Comparison of ENCODE assay signal across 8 mouse cellular contexts in the genomic region with DNA sequence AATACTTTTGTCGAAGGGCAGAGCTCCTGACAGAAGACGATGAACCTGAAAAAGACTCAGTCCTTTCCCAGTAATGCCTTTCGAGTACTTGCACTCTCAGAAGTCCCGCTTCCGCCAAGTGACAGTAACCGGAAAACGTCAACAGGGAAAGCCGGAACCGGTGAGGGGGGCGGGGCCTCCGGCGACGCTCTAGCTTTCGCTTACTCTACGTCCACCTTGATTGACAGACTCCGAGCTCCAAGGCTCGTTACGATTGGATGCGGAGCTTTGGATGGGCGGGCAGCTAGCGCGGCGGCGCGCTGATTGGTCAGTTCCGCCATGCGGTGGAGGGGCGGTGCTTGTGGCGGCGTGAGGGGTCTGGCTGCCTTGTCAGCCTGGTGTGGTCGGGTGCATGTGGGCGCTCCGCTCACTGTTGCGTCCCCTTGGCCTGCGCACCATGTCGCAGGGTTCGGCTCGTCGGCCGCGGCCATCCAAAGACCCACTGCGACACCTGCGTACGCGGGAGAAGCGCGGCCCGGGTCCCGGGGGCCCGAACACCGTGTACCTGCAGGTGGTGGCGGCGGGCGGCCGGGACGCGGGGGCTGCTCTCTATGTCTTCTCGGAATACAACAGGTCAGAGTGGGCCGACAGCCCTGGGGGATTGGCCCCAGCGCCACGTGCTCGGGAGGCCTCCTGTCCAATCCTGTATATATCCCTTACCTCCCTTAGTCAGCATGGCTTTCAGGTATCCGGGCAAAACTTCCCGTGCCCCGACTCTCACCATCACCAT. TPM values are rescaled to one million over a fixed set of nuclear protein-coding genes. Genes with fewer than 3 reads are reported as not detected.
DNase-seq lines count a peak whose midpoint lies in the region; ATAC-seq lines count a peak whose summit lies in the region.

A gene (plus strand): TSS at position 319 of the 769 bp plus-strand sequence.

- H3K27ac ChIP-seq in hindbrain, embryonic 11.5 days (ENCODE audit: low read depth, low read length), result no peak within 1 kb of the TSS

- no peaks in the 10 kb centered on the region for H3K4me1 ChIP-seq in hindbrain, embryonic 11.5 days (replicated peaks; ENCODE audit: control insufficient read depth, insufficient read depth, low read length)

- DNase-seq in Muller cell, postnatal 12 days (ENCODE audit: inconsistent ontology term), result peak; percentile 99
- peak; percentile 98 for DNase-seq in cerebellum, adult 9-11 months
- DNase-seq in frontal cortex, adult 2 months (ENCODE audit: extremely low spot score in 1 of 2, low spot score in 1 of 2), result peak; percentile 96 to 99
- DNase-seq in hindbrain, embryonic 11.5 days (ENCODE audit: low spot score), result peak; percentile 98
- peak; percentile 99 for DNase-seq in layer of hippocampus, postnatal 10 days (ENCODE audit: low spot score in 2 of 2)
- peak; percentile 97 for DNase-seq in lung, postnatal 10 days
- peak; percentile 97 for DNase-seq in ovary, postnatal 36 days (ENCODE audit: low spot score)
- DNase-seq in thymus, postnatal 25 days, result peak; percentile 99

- peak within 1 kb of the TSS; percentile 79 for H3K4me3 ChIP-seq in hindbrain, embryonic 11.5 days (ENCODE audit: low read depth, low read length)

- H3K27me3 ChIP-seq in hindbrain, embryonic 11.5 days (ENCODE audit: control insufficient read depth, insufficient read depth, low read length), result no peaks in the 10 kb centered on the region

- no peaks in the 10 kb centered on the region for H3K9me3 ChIP-seq in hindbrain, embryonic 11.5 days (ENCODE audit: control insufficient read depth, low read length)

- peak; percentile 100 for ATAC-seq in hindbrain, embryonic 11.5 days (ENCODE audit: low FRiP score)

- WGBS in hindbrain, embryonic 11.5 days, result under 1% methylated on average over 65 of the region's 65 CpGs

- peak within 1 kb of the TSS; percentile 79 for H3K4me2 ChIP-seq in hindbrain, embryonic 11.5 days (replicated peaks; ENCODE audit: low read depth, low read length)

- H3K9ac ChIP-seq in hindbrain, embryonic 11.5 days (ENCODE audit: low read depth, low read length), result peak within 1 kb of the TSS; percentile 75

- H3K36me3 ChIP-seq in hindbrain, embryonic 11.5 days (ENCODE audit: control insufficient read depth, insufficient read depth, low read length), result no peaks in the 10 kb centered on the region

RNA-seq across cellular contexts. Expression of the gene that starts here (rescaled TPM):
- polyA plus RNA-seq in frontal cortex, adult 2 months (2012; rRNA removed), result 31.2 and 31.9 TPM in 2 replicates
- polyA plus RNA-seq in hindbrain, embryonic 11.5 days (2014; fragmentation: Nextera tagmentation; extraction: Ambion mirVana), result 29.0 and 32.9 TPM in 2 replicates
- 10 to 100 TPM; 25.7 to 28.7 TPM for total RNA-seq in layer of hippocampus, postnatal 10 days (2021)
